Mouse (Mus musculus) heart, postnatal 0 days (tissue): Measurements from ENCODE around the gene Tmem174.

Experiments
- CTCF ChIP-seq: IDR thresholded peaks from 2 replicates; pipeline ENCODE4 v1.5.1; 2016; ENCODE audit warnings: antibody characterized with exemption, control low read depth, low read depth
- EP300 ChIP-seq: IDR thresholded peaks from 2 replicates; pipeline ENCODE4 v1.6.1; 2016; ENCODE audit warnings: antibody characterized with exemption, low read depth

DNA sequence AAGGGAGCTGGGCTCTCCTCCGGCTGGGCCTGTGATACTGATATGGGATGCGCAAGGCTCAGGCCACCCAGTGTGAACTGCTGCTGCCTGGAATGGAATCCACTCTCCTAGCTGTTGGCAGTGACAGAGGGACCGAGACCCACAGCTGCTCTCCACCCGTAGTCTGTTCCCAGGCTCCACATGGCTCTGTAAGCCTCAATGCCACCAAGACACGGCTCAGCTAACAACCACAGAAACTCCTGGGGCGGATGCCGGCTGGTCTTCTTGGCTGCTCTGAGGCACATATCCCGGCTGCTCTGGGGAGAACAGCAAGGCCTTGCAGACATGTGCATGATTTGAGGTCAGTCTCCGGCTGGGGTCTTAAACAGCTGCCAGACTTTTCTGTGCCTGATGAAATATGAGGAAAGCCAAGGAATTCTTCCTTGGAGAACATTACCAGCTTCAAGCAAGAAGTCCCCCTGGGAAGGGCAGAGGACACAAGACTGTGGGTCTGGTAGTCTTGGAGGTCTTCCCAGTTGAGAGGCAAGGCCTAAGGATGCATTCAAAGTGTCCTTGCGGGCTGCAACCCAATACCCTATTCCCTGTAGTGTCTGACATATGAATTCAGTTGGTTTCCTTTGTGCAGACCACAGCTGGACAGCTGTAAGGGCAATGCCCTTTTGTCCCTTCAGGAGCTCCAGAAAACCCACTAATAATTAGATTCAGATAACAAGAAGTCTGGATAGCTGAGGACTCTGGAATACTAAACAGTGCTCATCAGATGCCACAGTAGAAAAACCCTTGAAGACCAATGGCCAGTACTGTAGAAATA, 17.1 kb upstream of the Tmem174 start:
- no peak for TF ChIP-seq CTCF
- TF ChIP-seq EP300: no peak
